Comparison of ENCODE assay signal across 14 mouse cellular contexts in the genomic region with DNA sequence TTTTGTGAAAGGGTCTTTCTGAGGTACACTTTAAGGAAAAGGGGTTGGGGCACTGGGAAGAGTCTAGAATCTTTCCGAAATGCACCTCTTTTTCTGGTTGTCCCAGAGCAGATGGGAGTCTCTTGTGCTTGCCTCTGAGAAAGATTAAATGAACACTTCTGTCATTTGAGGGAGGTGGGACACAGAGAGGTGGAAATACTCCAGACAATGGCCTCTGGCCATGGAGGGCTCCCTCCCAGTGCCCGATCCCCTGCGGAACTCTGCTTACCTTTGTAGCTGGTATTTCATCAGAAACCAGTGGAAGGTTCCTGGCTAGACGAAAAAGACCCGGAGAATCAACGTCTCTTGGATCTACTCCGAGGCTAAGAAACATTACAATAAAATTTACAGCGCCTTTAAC.
DNase-seq lines count a peak whose midpoint lies in the region; ATAC-seq and TF ChIP-seq lines count a peak whose summit lies in the region.
"Had no signal": no experiment of that assay in that cellular context is flagged by ENCODE, and none has a peak within 500 bp of the region (broad histone marks: within the 10 kb centered on the region; RNA-seq: fewer than 3 reads in every experiment).

No protein-coding gene starts in this region.

- no peak for TF ChIP-seq POLR2A in olfactory bulb, adult 2 months (IDR thresholded peaks at IDR 0.05; ENCODE audit: insufficient read depth, low read depth, low read length)

- peak overlapping the region; percentile 51; the same call in 1 of the 2 replicates for H3K4me2 ChIP-seq in kidney, embryonic 14.5 days (replicated peaks; ENCODE audit: low read depth, low read length)
- peak overlapping the region; percentile 51 for H3K4me2 ChIP-seq in hindbrain, embryonic 15.5 days

- WGBS in kidney, embryonic 14.5 days = 6% methylated on average over 8 of the region's 8 CpGs
- WGBS in forebrain, embryonic 10.5 days = 1% methylated on average over 8 of the region's 8 CpGs
- WGBS in hindbrain, embryonic 15.5 days = 9% methylated on average over 8 of the region's 8 CpGs
- 22% methylated on average over 8 of the region's 8 CpGs for WGBS in olfactory bulb, adult 2 months

- no peaks in the 10 kb centered on the region for H3K9me3 ChIP-seq in kidney, embryonic 14.5 days (ENCODE audit: control insufficient read depth, low read length)
- no peaks in the 10 kb centered on the region for H3K9me3 ChIP-seq in forebrain, embryonic 10.5 days
- H3K9me3 ChIP-seq in hindbrain, embryonic 15.5 days = no peaks in the 10 kb centered on the region

- no peak for DNase-seq in kidney, postnatal 36 days
- peak; percentile 32 for DNase-seq in forebrain, embryonic 10.5 days (ENCODE audit: extremely low spot score, low spot score)
- DNase-seq in left cerebral cortex, postnatal 4 days = no peak
- no peak for DNase-seq in cerebellum, postnatal 25 days
- DNase-seq: adrenal gland, postnatal 10 days; cerebellum, adult 9-11 months; right cerebral cortex, postnatal 4 days; thymus, postnatal 36 days had no signal

- no peak for TF ChIP-seq CTCF in olfactory bulb, adult 2 months (IDR thresholded peaks at IDR 0.05; ENCODE audit: insufficient read depth, low read depth, low read length)

- peaks cover 2% of the 10 kb centered on the region; the same call in 1 of the 2 replicates for H3K36me3 ChIP-seq in kidney, embryonic 14.5 days (ENCODE audit: control insufficient read depth, insufficient read depth, low read length)
- H3K36me3 ChIP-seq in forebrain, embryonic 10.5 days (replicated peaks) = no peaks in the 10 kb centered on the region
- H3K36me3 ChIP-seq in hindbrain, embryonic 15.5 days = no peaks in the 10 kb centered on the region
- H3K36me3 ChIP-seq: G1E had no signal

- intact Hi-C loops in left cerebral cortex, postnatal 4 days (cut with DNase I) = loop anchor here (5.0 to 10.0 kb wide), 5 partner anchors 209 to 1236 kb away; a partner anchor contains a TSS

- peak overlapping the region; percentile 38; the same call in 1 of the 2 replicates for H3K9ac ChIP-seq in kidney, embryonic 14.5 days (ENCODE audit: low read depth, low read length)
- H3K9ac ChIP-seq in hindbrain, embryonic 15.5 days = no peak overlapping the region
- H3K9ac ChIP-seq: liver, embryonic 14.5 days had no signal

- H3K27me3 ChIP-seq in kidney, embryonic 14.5 days (ENCODE audit: control insufficient read depth, insufficient read depth, low read length) = no peaks in the 10 kb centered on the region
- peaks cover 92% of the 10 kb centered on the region for H3K27me3 ChIP-seq in forebrain, embryonic 10.5 days (ENCODE audit: poor library complexity, severe bottlenecking)
- H3K27me3 ChIP-seq in hindbrain, embryonic 15.5 days = peaks cover 7% of the 10 kb centered on the region; the same call in 1 of the 2 replicates

- peak overlapping the region; percentile 80 for H3K27ac ChIP-seq in kidney, embryonic 14.5 days (ENCODE audit: low read depth, low read length)
- peak overlapping the region; percentile 83 for H3K27ac ChIP-seq in forebrain, embryonic 10.5 days
- peak overlapping the region; percentile 88 for H3K27ac ChIP-seq in hindbrain, embryonic 15.5 days (replicated peaks)
- H3K27ac ChIP-seq in olfactory bulb, adult 2 months (ENCODE audit: insufficient read depth, low read depth, low read length) = peak overlapping the region; percentile 78
- H3K27ac ChIP-seq: liver, embryonic 14.5 days had no signal

- ATAC-seq in kidney, embryonic 14.5 days (ENCODE audit: low FRiP score, low TSS enrichment) = no peak
- no peak for ATAC-seq in hindbrain, embryonic 15.5 days (ENCODE audit: low FRiP score, low read depth)

- peaks cover 41% of the 10 kb centered on the region for H3K4me1 ChIP-seq in kidney, embryonic 14.5 days (ENCODE audit: control insufficient read depth, insufficient read depth, low read length)
- H3K4me1 ChIP-seq in forebrain, embryonic 10.5 days = peaks cover 80% of the 10 kb centered on the region
- H3K4me1 ChIP-seq in hindbrain, embryonic 15.5 days (replicated peaks) = peaks cover 50% of the 10 kb centered on the region
- H3K4me1 ChIP-seq in olfactory bulb, adult 2 months (ENCODE audit: control insufficient read depth, insufficient read depth, low read length) = peaks cover 26% of the 10 kb centered on the region

- H3K4me3 ChIP-seq in kidney, embryonic 14.5 days (ENCODE audit: low read length) = peak overlapping the region; percentile 9; the same call in 1 of the 2 replicates
- H3K4me3 ChIP-seq in forebrain, embryonic 10.5 days = peak overlapping the region; percentile 28
- H3K4me3 ChIP-seq in hindbrain, embryonic 15.5 days = peak overlapping the region; percentile 11; the same call in 1 of the 2 replicates
- no peak overlapping the region for H3K4me3 ChIP-seq in olfactory bulb, adult 2 months (ENCODE audit: insufficient read depth, low read depth, low read length)
- H3K4me3 ChIP-seq: megakaryocyte, embryonic 14.5 days had no signal
